Mouse (Mus musculus): Measurements from ENCODE around the gene Adamts5. TPM values are rescaled to one million over a fixed set of nuclear protein-coding genes. Genes with fewer than 3 reads are reported as not detected.

Gene Adamts5
- polyA plus RNA-seq, 1 experiment, result 0.55 TPM

GRCm38 (mm10) chr16:85807626-85808025, 94.0 kb downstream of the Adamts5 start:
- Histone ChIP-seq H3K4me1 (replicated peaks; ENCODE audit: control insufficient read depth, insufficient read depth, low read length) (no peaks in the 10 kb centered on the region), H3K27me3 (ENCODE audit: control insufficient read depth, insufficient read depth, low read length) (0 out of 2 replicates have a peak, but pooled peaks cover 4% of the 10 kb centered on the region), H3K27ac (ENCODE audit: control insufficient read depth, insufficient read depth, low read length) (no peak overlapping the region), H3K36me3 (ENCODE audit: control insufficient read depth, insufficient read depth, low read length) (no peaks in the 10 kb centered on the region), H3K4me3 (ENCODE audit: control insufficient read depth, insufficient read depth, low read length) (no peak overlapping the region)
- 16% methylated on average over 2 of the region's 2 CpGs for WGBS
- DNase-seq, result no peak
- TF ChIP-seq POLR2A (IDR thresholded peaks at IDR 0.05; ENCODE audit: control insufficient read depth, extremely low read depth, insufficient read depth, low read length, poor library complexity), result no peak

GRCm38 (mm10) chr16:85807072-85807471, 94.6 kb downstream of the Adamts5 start:
- Histone ChIP-seq H3K4me3 (ENCODE audit: control insufficient read depth, insufficient read depth, low read length) (no peak overlapping the region), H3K4me1 (replicated peaks; ENCODE audit: control insufficient read depth, insufficient read depth, low read length) (no peaks in the 10 kb centered on the region), H3K27ac (ENCODE audit: control insufficient read depth, insufficient read depth, low read length) (no peak overlapping the region), H3K36me3 (ENCODE audit: control insufficient read depth, insufficient read depth, low read length) (no peaks in the 10 kb centered on the region), H3K27me3 (ENCODE audit: control insufficient read depth, insufficient read depth, low read length) (peaks cover 4% of the 10 kb centered on the region; the same call in 1 of the 2 replicates)
- 21% methylated on average over 3 of the region's 3 CpGs for WGBS
- TF ChIP-seq POLR2A (IDR thresholded peaks at IDR 0.05; ENCODE audit: control insufficient read depth, extremely low read depth, insufficient read depth, low read length, poor library complexity) (no peak), CTCF (IDR thresholded peaks at IDR 0.05; ENCODE audit: borderline replicate concordance, control insufficient read depth, extremely low read depth, insufficient read depth, low read length, poor library complexity) (no peak)
- no peak for DNase-seq

Other genes with a start within 250 kb of the Adamts5 start
- 2.9 and 3.8 TPM in 2 replicates for gene Adamts1, start 98.7 kb downstream of the Adamts5 start, polyA plus RNA-seq (2012; rRNA removed)